Mouse (Mus musculus): ENCODE measurements around the gene Casp3. TPM values are rescaled to one million over a fixed set of nuclear protein-coding genes. Genes with fewer than 3 reads are reported as not detected.
A peak's percentile ranks its signal among the peaks of the same experiment; 100 is the strongest.

The Casp3 gene
- total RNA-seq, 2 experiments from 2014 or later = 4.0 to 4.4 TPM

- DNase-seq (ENCODE audit: low spot score) = no peak
These were observed 16.0 kb upstream of the Casp3 start for GRCm38 (mm10) chr8:46600959-46601707.

DNA sequence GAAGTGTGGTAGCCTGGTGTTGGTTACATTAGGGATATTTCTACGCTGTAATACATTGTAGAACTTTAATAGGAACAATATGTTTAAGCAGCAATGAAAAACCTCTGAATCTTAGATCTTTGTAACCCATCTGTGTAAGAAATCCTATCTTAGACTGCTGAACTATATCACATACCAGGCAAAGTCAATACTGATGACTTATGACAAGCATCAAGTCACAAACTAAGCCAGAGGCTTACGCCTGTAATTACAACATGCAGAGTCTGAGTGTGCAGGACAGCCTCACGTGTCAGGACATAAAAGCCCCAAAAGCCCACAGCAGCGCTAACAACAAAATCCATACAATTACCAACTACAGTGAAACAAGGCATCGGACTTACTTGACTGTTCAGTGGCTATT, 13.5 kb upstream of the Casp3 start:
- intact Hi-C loops (cut with DNase I) = no loop called here
- no peak for DNase-seq (ENCODE audit: low spot score)

More at GRCm38 (mm10) chr8:46600959-46601707, 16.0 kb upstream of the Casp3 start:
- intact Hi-C loops (cut with DNase I) = no loop called here

DNA sequence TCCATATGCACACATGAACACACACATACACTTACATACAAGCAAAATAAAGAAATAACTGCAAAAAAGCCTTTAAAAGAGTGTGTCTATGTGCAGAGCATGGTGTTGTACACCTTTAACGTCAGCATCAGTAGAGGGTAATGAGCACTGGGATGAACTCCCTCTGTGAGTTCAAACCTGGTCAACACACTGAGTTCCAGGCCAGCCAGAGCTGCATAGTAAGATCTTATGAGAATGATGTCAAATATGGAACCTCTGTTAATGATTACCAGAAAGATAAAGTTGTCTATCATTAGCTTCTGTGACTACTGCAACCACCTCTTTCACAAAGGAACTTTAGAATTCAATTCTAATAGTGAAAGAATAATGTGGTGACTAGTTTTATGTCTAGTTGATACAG, 10.2 kb upstream of the Casp3 start:
- DNase-seq (ENCODE audit: low spot score) = no peak
- intact Hi-C loops (cut with DNase I) = no loop called here

- intact Hi-C loops (cut with DNase I) = loop anchor here (5.0 kb wide), 1 partner anchor 59 kb away; the partner anchor contains the start of gene Cenpu
These were observed 5.5 kb upstream of the Casp3 start for GRCm38 (mm10) chr8:46611557-46611956.

DNA sequence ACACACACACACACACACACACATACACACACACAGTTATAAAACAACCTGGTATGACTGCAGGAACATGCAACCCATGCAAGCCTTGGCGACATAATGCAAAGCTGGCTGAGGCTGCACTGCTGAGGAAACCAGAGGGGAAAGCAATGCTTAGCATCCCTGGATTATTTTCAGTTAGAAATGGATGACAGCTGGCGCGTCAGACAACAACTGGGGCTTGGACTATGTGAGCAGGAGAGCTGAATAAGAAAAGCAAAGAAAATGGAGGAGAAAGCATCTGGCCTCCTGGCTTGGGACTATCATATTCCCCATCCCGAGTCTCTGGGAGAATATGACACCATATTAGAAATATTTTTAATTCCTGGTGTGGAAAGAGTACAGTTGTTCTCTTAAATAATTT, 4.2 kb upstream of the Casp3 start:
- no peak for DNase-seq (ENCODE audit: low spot score)
- intact Hi-C loops (cut with DNase I) = loop anchor here (5.0 kb wide), 1 partner anchor 61 kb away; the partner anchor contains the start of gene Cenpu

More at GRCm38 (mm10) chr8:46611557-46611956, 5.5 kb upstream of the Casp3 start:
- DNase-seq (ENCODE audit: low spot score) = no peak

DNA sequence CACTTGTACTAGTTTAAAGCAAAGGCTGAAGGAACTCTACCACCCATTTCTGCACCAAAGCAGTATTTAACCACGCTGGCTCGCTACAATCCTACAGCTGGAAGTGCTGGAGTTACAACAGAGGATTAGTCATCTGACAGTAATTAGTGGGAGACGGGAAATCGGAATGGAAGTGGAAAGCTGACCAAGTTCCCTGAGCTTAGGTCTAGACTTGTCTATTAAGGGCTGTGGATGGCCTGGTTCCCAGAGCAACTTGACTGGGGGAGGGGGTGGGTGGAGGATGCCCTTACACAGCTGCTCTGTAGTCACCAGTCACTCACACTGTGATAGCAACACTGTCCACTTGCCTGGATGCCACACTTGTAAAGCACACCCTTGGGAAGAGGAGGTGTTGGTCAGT, 3.7 kb upstream of the Casp3 start:
- no peak for DNase-seq (ENCODE audit: low spot score)
- intact Hi-C loops (cut with DNase I) = loop anchor here (5.0 kb wide), 1 partner anchor 61 kb away; the partner anchor contains the start of gene Cenpu

- intact Hi-C loops (cut with DNase I) = no loop called here
- no peak for DNase-seq (ENCODE audit: low spot score)
These were observed 1.2 kb upstream of the Casp3 start for GRCm38 (mm10) chr8:46615936-46616335.

GRCm38 (mm10) chr8:46617690-46618620, 864 bp downstream of the Casp3 start:
- DNase-seq (ENCODE audit: low spot score) = no peak
- intact Hi-C loops (cut with DNase I) = no loop called here

GRCm38 (mm10) chr8:46618639-46619320, 1.7 kb downstream of the Casp3 start:
- no peak for DNase-seq (ENCODE audit: low spot score)

DNA sequence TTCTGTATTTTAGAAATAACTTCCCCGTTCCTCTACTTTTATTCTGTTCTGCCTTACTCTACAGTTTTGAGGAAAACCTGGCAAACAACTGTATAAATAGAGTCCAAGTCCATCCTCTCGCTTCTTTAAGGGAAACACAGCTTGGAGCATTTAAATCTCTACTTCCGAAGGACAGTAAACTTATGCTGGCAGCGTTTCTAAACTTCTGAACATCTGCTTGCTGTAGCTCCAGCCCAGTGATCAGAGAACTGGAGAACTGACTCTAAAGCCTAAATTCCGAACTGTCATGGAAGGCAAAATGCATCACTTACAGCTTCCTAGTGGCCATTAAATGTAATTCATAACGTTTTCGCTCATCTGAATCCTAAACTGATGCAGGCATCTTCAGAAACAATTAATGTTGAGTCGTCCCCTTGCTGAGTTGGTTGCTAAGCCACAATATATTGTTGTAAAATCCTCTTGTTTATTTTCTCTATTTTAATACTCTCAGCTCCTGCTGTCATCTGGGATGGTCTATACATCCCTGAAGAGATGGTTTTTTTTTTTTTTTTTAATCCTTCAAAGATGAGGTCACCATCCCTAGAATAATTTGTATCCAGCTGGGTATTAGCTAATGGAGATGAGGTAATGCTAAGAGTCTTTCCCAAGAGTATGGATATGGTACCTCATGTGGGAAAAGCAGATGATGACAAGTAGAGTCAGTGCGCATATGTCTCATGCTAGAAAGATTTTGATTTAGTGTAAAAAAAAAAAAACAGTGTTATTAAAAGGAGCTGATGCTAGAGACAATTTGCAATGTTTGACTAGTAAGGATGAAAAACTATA, 5.6 kb downstream of the Casp3 start:
- DNase-seq (ENCODE audit: low spot score) = no peak
- intact Hi-C loops (cut with DNase I) = no loop called here

More at GRCm38 (mm10) chr8:46618639-46619320, 1.7 kb downstream of the Casp3 start:
- intact Hi-C loops (cut with DNase I) = no loop called here

GRCm38 (mm10) chr8:46625166-46625565, 8.1 kb downstream of the Casp3 start:
- intact Hi-C loops (cut with DNase I) = no loop called here

GRCm38 (mm10) chr8:46626642-46627041, 9.6 kb downstream of the Casp3 start:
- intact Hi-C loops (cut with DNase I) = no loop called here
- no peak for DNase-seq (ENCODE audit: low spot score)

More at GRCm38 (mm10) chr8:46625166-46625565, 8.1 kb downstream of the Casp3 start:
- DNase-seq (ENCODE audit: low spot score) = no peak

GRCm38 (mm10) chr8:46627881-46628280, 10.8 kb downstream of the Casp3 start:
- intact Hi-C loops (cut with DNase I) = no loop called here
- DNase-seq (ENCODE audit: low spot score) = no peak

GRCm38 (mm10) chr8:46628645-46629044, 11.6 kb downstream of the Casp3 start:
- intact Hi-C loops (cut with DNase I) = no loop called here

GRCm38 (mm10) chr8:46630422-46630821, 13.3 kb downstream of the Casp3 start:
- DNase-seq (ENCODE audit: low spot score) = no peak
- intact Hi-C loops (cut with DNase I) = no loop called here

More at GRCm38 (mm10) chr8:46628645-46629044, 11.6 kb downstream of the Casp3 start:
- DNase-seq (ENCODE audit: low spot score) = no peak

GRCm38 (mm10) chr8:46630932-46631331, 13.8 kb downstream of the Casp3 start:
- intact Hi-C loops (cut with DNase I) = no loop called here
- no peak for DNase-seq (ENCODE audit: low spot score)

- intact Hi-C loops (cut with DNase I) = no loop called here
These were observed 22.0 kb downstream of the Casp3 start for GRCm38 (mm10) chr8:46639010-46639571.

GRCm38 (mm10) chr8:46639852-46640251, 22.8 kb downstream of the Casp3 start:
- no peak for DNase-seq (ENCODE audit: low spot score)
- intact Hi-C loops (cut with DNase I) = no loop called here

More at GRCm38 (mm10) chr8:46639010-46639571, 22.0 kb downstream of the Casp3 start:
- peak; percentile 27 for DNase-seq (ENCODE audit: low spot score)

DNA sequence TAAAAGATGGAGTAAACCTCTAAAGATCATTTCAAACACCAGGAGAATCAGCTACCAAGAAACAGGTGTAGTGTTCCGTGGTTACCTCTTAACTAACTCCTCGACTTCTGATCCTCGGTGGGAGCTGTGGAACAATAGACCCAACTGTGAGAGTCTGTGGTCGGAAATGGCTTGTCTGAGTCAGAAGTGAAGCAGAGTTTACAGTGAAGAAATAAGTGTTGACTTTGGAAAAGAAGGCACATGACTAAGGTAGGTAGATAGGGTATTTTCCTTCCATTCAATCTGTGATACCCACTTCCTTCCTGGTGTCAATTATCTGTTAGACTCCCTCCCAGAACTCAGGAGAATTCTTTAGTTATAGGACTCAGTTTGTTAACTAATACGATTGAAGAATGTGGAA, 24.2 kb downstream of the Casp3 start:
- intact Hi-C loops (cut with DNase I) = no loop called here
- DNase-seq (ENCODE audit: low spot score) = no peak
